Mouse (Mus musculus) stomach, embryonic 16.5 days (tissue): ENCODE data around the gene Dync1h1. TPM values are rescaled to one million over a fixed set of nuclear protein-coding genes. Genes with fewer than 3 reads are reported as not detected.
A peak's percentile ranks its signal among the peaks of the same experiment; 100 is the strongest.
"Not testable (repeated sequence)": the region's sequence is repeated elsewhere in the genome, so short reads cannot be mapped to it uniquely, and the experiment has no call there.

ENCODE experiments used
- ATAC-seq: fragments of 200-750 bp; cut with Nextera tagmentation; 2 replicates; pipeline ENCODE4 v1.8.0; 2017; ENCODE audit warnings: moderate number of reproducible peaks, moderate TSS enrichment; ENCODE audit not compliant: insufficient read depth, low FRiP score
- H3K27ac ChIP-seq: fragments of 300-500 bp; sonication (generic); 2 replicates; pipeline ENCODE4 v1.5.1; 2014; ENCODE audit warnings: low read length
- H3K27me3 ChIP-seq: fragments of 300-500 bp; sonication (generic); 2 replicates; pipeline ENCODE4 v1.6.1; 2014; ENCODE audit warnings: low read length, control low read depth, mixed read lengths; ENCODE audit not compliant: control insufficient read depth, insufficient read depth
- H3K36me3 ChIP-seq: fragments of 300-500 bp; sonication (generic); 2 replicates; pipeline ENCODE4 v1.6.1; 2014; ENCODE audit warnings: low read length; ENCODE audit not compliant: control insufficient read depth, insufficient read depth
- H3K4me1 ChIP-seq: fragments of 300-500 bp; sonication (generic); 2 replicates; pipeline ENCODE4 v1.6.1; 2014; ENCODE audit warnings: low read length, control low read depth, mixed read lengths; ENCODE audit not compliant: control insufficient read depth, insufficient read depth
- H3K4me2 ChIP-seq: fragments of 300-500 bp; sonication (generic); 2 replicates; pipeline ENCODE4 v1.6.1; 2014; ENCODE audit warnings: low read depth, low read length, mixed read lengths
- H3K4me3 ChIP-seq: fragments of 300-500 bp; sonication (generic); replicated peaks from 2 replicates; pipeline ENCODE4 v1.5.1; 2014; ENCODE audit warnings: mild to moderate bottlenecking, low read length
- H3K9ac ChIP-seq: fragments of 300-500 bp; sonication (generic); 2 replicates; pipeline ENCODE4 v1.6.1; 2014; ENCODE audit warnings: low read length
- H3K9me3 ChIP-seq: fragments of 300-500 bp; sonication (generic); replicated peaks from 2 replicates; pipeline ENCODE4 v1.6.1; 2016; ENCODE audit warnings: low read length, control low read depth; ENCODE audit not compliant: control insufficient read depth
- WGBS: fragments of 180-500 bp; shearing (Covaris S2); extraction: QIAGEN DNeasy Blood & Tissue Kit; methylation state at CpG from one replicate; pipeline ENCODE4 v1.1.7; 2014; 5-methylcytosine and 5-hydroxymethylcytosine counted together
- polyA plus RNA-seq: library from polyadenylated mRNA; unstranded; fragments of >200 nt; fragmentation: Nextera tagmentation; extraction: Ambion mirVana; gene quantifications from 2 replicates; pipeline ENCODE4 v1.2.1, GENCODE M21; 2015

Gene Dync1h1
- polyA plus RNA-seq, 1 experiment from 2014 or later, result 44.5 TPM

DNA sequence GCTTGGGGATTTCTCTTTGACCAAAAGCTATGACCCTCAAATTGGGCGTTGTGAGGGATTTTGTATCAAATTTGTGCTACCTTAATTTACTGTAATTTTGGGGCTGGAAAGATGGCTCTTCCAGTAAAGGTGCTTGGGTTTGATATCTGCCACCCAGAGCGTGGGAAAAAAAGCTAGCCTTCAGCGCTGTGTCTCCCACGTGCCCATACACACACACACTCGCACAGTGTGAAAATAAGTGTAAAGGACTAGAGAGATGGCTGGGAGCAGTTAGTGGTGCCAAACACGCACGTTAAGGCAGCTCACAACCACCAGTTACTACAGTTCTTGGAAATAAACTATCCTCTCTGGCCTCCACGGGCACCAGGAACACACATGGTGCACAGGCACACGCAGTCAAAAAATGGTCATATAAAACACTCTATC is 95.7 kb downstream of the Dync1h1 start:
- H3K27ac ChIP-seq, result peak overlapping the region; percentile 84
- WGBS, result 39% methylated on average over 9 of the region's 9 CpGs

DNA sequence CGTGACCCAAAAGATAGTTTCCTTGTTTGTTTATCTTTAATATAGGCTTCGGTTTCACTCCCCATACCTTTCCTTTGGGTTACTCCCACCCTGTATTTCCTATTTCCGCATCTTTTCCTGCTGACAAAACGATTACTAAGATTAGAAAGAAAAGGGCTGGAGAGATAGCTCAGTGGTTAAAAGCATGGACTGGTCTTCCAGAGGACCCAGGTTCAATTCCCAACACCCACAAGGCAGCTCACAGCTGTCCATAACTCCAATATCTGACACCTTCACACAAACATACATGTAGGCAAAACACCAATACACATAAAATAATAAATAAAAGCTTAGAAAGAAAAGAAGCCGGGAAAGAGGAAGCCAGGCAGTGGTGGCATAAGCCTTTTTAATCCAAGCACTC is 96.2 kb downstream of the Dync1h1 start:
- H3K4me2 ChIP-seq, result no peak overlapping the region
- 60% methylated on average over 5 of the region's 5 CpGs for WGBS
- H3K36me3 ChIP-seq, result no peaks in the 10 kb centered on the region
- 0 out of 2 replicates have a peak overlapping the region, but pooled peaks have one; percentile 29 for H3K9ac ChIP-seq
- ATAC-seq, result no peak
- H3K9me3 ChIP-seq, result no peaks in the 10 kb centered on the region
- H3K4me3 ChIP-seq, result no peak overlapping the region
- peak overlapping the region; percentile 84; the same call in 1 of the 2 replicates for H3K27ac ChIP-seq
- peaks cover 18% of the 10 kb centered on the region for H3K4me1 ChIP-seq
- H3K27me3 ChIP-seq, result no peaks in the 10 kb centered on the region

More for the DNA sequence above, 95.7 kb downstream of the Dync1h1 start:
- H3K36me3 ChIP-seq, result no peaks in the 10 kb centered on the region
- H3K4me1 ChIP-seq, result peaks cover 18% of the 10 kb centered on the region
- H3K4me3 ChIP-seq, result peak overlapping the region; percentile 88
- H3K9me3 ChIP-seq, result no peaks in the 10 kb centered on the region
- H3K9ac ChIP-seq, result peak overlapping the region; percentile 94
- no peaks in the 10 kb centered on the region for H3K27me3 ChIP-seq
- ATAC-seq, result no peak
- H3K4me2 ChIP-seq, result peak overlapping the region; percentile 84

DNA sequence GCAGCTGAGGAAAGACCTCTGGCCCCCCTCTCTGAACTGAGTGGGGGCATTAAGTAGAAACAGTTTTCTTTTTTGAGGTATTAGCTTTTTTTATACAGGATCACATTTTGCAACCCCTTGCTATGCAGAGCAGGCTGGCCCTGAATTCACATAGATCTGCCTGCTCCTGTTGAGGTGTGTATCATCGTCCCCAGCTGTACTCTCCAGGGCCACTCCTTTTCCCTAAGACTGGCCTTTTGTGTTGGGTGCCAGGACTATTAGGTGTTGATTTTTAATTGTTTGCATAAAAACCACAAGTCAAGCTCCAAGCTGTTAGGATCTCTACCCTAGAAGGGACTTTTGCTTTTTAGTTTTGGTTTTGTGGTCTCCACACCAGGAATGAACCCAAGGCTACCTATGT is 96.8 kb downstream of the Dync1h1 start:
- Histone ChIP-seq H3K4me2 (no peak overlapping the region), H3K9ac (0 out of 2 replicates have a peak overlapping the region, but pooled peaks have one; percentile 29), H3K36me3 (no peaks in the 10 kb centered on the region), H3K27ac (peak overlapping the region; percentile 84), H3K27me3 (no peaks in the 10 kb centered on the region), H3K4me3 (no peak overlapping the region), H3K9me3 (no peaks in the 10 kb centered on the region), H3K4me1 (peaks cover 18% of the 10 kb centered on the region)
- 78% methylated on average over 1 of the region's 1 CpGs for WGBS
- no peak for ATAC-seq

DNA sequence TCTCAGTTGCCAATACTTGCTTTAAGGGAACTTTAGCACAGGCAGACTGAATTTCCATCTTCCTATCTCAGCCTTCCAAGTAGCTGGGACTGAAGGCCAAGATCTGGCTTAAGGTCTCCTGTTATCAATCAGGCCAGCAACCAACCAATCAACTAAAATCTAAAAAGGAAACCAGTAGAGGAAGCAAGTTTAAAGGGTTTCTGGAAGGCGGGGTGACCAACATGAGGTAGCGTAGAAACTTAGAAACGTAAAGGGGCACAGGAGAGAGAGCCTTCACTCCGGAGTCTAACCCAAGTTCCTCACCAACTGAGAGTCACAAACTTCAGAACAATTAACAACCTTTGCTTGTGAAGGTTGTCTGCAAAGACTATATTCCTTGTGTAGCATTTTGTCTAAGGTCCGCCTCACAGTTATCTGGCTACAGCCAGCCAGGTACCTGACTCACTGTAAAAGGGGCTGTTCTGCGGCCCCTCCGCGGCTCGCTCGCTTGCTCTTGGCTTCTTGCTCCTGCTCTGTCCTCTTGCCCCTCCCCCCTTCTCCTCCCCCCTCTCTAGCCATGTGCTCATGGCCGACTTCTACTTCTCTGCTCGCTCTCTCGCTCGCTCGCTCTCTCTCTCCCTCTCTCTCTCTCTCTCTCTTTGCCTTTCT is 97.4 kb downstream of the Dync1h1 start:
- no peaks in the 10 kb centered on the region for H3K9me3 ChIP-seq
- no peak overlapping the region for H3K4me3 ChIP-seq
- ATAC-seq, result no peak
- H3K36me3 ChIP-seq, result no peaks in the 10 kb centered on the region
- peak overlapping the region; percentile 46 for H3K9ac ChIP-seq
- H3K4me1 ChIP-seq, result peaks cover 18% of the 10 kb centered on the region
- no peaks in the 10 kb centered on the region for H3K27me3 ChIP-seq
- peak overlapping the region; percentile 19; the same call in 1 of the 2 replicates for H3K4me2 ChIP-seq
- H3K27ac ChIP-seq, result peak overlapping the region; percentile 84
- 30% methylated on average over 15 of the region's 15 CpGs for WGBS

DNA sequence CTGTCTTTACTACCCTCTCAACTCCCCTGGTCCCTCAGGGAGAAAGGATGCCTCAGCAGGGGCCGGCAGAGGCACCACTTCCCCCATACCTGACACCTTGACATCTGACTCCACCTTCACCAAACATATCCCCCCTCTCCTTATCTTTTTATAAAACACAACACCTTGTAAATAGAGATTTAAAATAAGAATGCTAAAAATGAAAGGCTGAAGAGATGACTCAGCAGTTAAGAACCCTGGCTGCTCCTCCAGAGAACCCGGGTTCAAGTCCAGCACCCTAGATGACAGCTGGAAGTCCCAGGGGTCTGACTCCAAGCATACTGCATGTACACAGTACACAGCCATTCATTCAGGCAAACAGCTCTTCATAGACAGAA is 97.9 kb downstream of the Dync1h1 start:
- WGBS, result 28% methylated on average over 2 of the region's 2 CpGs
- H3K9ac ChIP-seq, result peak overlapping the region; percentile 46
- H3K36me3 ChIP-seq, result no peaks in the 10 kb centered on the region
- H3K9me3 ChIP-seq, result no peaks in the 10 kb centered on the region
- H3K4me3 ChIP-seq, result no peak overlapping the region
- ATAC-seq, result no peak
- peak overlapping the region; percentile 84 for H3K27ac ChIP-seq
- peak overlapping the region; percentile 19; the same call in 1 of the 2 replicates for H3K4me2 ChIP-seq
- no peaks in the 10 kb centered on the region for H3K27me3 ChIP-seq
- H3K4me1 ChIP-seq, result peaks cover 18% of the 10 kb centered on the region

DNA sequence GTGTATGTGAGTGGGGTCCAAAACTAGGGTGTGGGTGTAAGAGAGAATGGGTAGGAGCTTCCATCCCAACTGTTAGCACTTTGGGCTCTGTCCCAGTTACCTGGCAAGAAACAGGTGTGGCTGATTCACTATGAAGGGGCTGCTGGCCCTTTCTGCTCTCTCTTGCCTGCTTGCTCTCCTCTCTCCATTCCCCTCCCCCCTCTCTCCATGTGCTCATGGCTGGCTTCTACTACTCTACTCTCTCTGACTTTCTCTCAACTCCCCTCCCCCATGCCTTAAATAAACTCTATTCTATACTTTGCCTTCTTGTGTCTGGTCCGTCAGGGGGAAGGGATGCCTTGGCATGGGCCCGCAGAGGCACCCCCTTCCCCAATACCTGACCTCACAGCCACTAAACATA is 99.5 kb downstream of the Dync1h1 start:
- Histone ChIP-seq H3K27ac (no peak overlapping the region), H3K4me1 (peaks cover 13% of the 10 kb centered on the region), H3K27me3 (no peaks in the 10 kb centered on the region), H3K9ac (no peak overlapping the region), H3K36me3 (no peaks in the 10 kb centered on the region), H3K4me2 (no peak overlapping the region), H3K9me3 (no peaks in the 10 kb centered on the region), H3K4me3 (no peak overlapping the region)
- no peak for ATAC-seq
- 56% methylated on average over 2 of the region's 2 CpGs for WGBS

DNA sequence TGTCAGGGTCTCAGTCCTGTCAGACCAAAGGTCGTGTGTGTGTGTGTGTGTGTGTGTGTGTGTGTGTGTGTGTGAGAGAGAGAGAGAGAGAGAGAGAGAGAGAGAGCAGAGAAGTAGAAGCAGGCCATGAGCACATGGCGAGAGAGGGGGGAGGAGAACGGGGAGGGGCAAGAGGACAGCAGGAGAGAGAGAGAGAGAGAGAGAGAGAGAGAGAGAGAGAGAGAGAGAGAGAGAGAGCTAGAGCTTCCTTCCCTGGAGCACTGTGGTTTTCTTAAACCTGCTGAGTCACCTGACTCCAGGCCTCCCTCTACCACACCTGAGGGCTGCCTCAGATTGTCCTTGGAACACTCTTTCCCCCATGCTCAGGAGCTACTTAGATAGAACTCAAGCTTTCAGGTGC is 100.1 kb downstream of the Dync1h1 start:
- not testable (repeated sequence) for H3K9me3 ChIP-seq, H3K9ac ChIP-seq
- WGBS, result 31% methylated on average over 3 of the region's 3 CpGs

DNA sequence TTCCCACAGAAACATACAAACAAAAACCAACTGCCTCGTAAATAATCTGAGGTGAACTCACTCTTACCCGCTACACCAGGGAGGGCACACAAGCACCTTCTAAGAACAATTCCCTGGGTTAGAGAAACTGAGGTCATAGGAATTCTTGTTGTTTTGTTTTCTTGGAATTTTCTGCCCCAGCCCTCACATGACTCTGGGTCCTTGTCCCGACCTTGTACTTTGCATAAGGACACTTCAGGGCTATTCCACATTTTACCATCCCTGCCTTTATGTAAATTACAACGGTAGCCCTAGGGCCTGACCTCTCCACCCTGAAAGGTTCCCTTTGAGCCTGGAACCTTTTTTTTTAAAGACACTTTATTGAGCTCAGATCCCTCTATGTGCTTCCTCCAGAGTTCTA is 101.3 kb downstream of the Dync1h1 start, which contains the start of gene Hsp90aa1:
Gene Hsp90aa1, minus strand, starts transcription at position 173 of the 400 bp plus-strand sequence.
- 0 out of 2 replicates have a peak within 1 kb of the TSS, but pooled peaks have one; percentile 31 for H3K9ac ChIP-seq
- no peaks in the 10 kb centered on the region for H3K27me3 ChIP-seq
- H3K36me3 ChIP-seq, result no peaks in the 10 kb centered on the region
- no peak within 1 kb of the TSS for H3K4me3 ChIP-seq
- no peak for ATAC-seq
- 50% methylated on average over 4 of the region's 4 CpGs for WGBS
- peaks cover 11% of the 10 kb centered on the region for H3K4me1 ChIP-seq
- no peaks in the 10 kb centered on the region for H3K9me3 ChIP-seq
- H3K4me2 ChIP-seq, result no peak within 1 kb of the TSS
- no peak within 1 kb of the TSS for H3K27ac ChIP-seq

More for the DNA sequence above, 100.1 kb downstream of the Dync1h1 start:
- not testable (repeated sequence) for H3K27ac ChIP-seq, H3K36me3 ChIP-seq, ATAC-seq, H3K4me3 ChIP-seq, H3K27me3 ChIP-seq, H3K4me2 ChIP-seq
- peaks cover 14% of the 10 kb centered on the region for H3K4me1 ChIP-seq

DNA sequence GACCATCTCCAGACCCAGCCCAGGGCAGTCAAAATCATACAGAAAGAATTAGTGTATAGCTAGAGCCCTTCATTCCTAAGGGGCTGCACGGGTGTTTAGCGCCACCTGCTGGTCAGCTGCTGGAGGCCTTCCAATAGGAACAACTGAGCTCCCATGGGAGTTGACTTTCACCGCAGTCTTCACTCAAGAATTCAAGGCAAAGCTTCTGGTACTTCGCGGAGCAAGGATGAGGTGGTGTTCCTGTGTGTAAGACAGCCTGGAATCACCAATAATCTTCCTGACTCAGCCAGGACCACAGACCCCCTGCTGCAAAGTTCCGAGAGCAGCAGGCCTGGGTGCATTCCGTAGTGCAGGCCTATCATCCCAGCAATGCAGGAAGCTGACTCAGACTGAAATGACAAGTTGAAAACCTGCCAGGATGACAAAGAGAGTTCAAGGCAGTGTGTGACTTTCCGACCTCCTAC is 101.8 kb downstream of the Dync1h1 start:
- no peak overlapping the region for H3K27ac ChIP-seq

More for the DNA sequence above, 101.8 kb downstream of the Dync1h1 start:
- Histone ChIP-seq H3K36me3 (no peaks in the 10 kb centered on the region), H3K4me2 (no peak overlapping the region), H3K27me3 (no peaks in the 10 kb centered on the region), H3K4me1 (peaks cover 11% of the 10 kb centered on the region), H3K9ac (0 out of 2 replicates have a peak overlapping the region, but pooled peaks have one; percentile 31), H3K4me3 (no peak overlapping the region), H3K9me3 (no peaks in the 10 kb centered on the region)
- 27% methylated on average over 8 of the region's 8 CpGs for WGBS
- ATAC-seq, result peak; percentile 63; the same call in 1 of the 2 replicates
